Mouse (Mus musculus) left cerebral cortex, postnatal 14 days (tissue): ENCODE data around the gene Kl. TPM values are rescaled to one million over a fixed set of nuclear protein-coding genes. Genes with fewer than 3 reads are reported as not detected.
A peak's percentile ranks its signal among the peaks of the same experiment; 100 is the strongest.

Experiments used
- DNase-seq, 2 experiments: peaks; one replicate each; pipeline ENCODE4 v3.0.0; 2021 to 2022; ENCODE audit warnings: low spot score in 2 of 2, mixed read lengths in 1 of 2
- intact Hi-C: fragments of 180-260 bp; cut with DNase I; formaldehyde crosslinking; loops from one replicate; pipeline ENCODE4 v1.15.1; 2025
- total RNA-seq, 2 experiments: library from RNA; stranded (reverse); gene quantifications; 2 replicates each; pipeline ENCODE4 v1.2.3; 2021

Gene Kl
- total RNA-seq, 2 experiments from 2014 or later = 2.9 to 3.3 TPM

- intact Hi-C loops = loop anchor here (5.0 kb wide), 2 partner anchors 39 to 114 kb away; no protein-coding TSS in a partner anchor
Observed at GRCm38 (mm10) chr5:151022939-151023338, 70.5 kb downstream of the Kl start.

GRCm38 (mm10) chr5:151023461-151023860 lies 71.1 kb downstream of the Kl start:
- peak; percentile 57 to 58 for DNase-seq
- intact Hi-C loops = loop anchor here (5.0 kb wide), 2 partner anchors 39 to 114 kb away; no protein-coding TSS in a partner anchor

More at GRCm38 (mm10) chr5:151022939-151023338, 70.5 kb downstream of the Kl start:
- DNase-seq = peak; percentile 27 to 70

- intact Hi-C loops = loop anchor here (5.0 kb wide), 2 partner anchors 38 to 113 kb away; no protein-coding TSS in a partner anchor
- no peak for DNase-seq
Observed at GRCm38 (mm10) chr5:151024483-151024882, 72.1 kb downstream of the Kl start.

- DNase-seq = no peak
- intact Hi-C loops = loop anchor here (5.0 kb wide), 1 partner anchor 51 kb away; no protein-coding TSS in a partner anchor
Observed at GRCm38 (mm10) chr5:151026069-151026468, 73.7 kb downstream of the Kl start.

GRCm38 (mm10) chr5:151027171-151027570 lies 74.8 kb downstream of the Kl start:
- DNase-seq = no peak
- intact Hi-C loops = loop anchor here (5.0 kb wide), 1 partner anchor 50 kb away; no protein-coding TSS in a partner anchor

GRCm38 (mm10) chr5:151028906-151029305 lies 76.5 kb downstream of the Kl start:
- DNase-seq = no peak
- intact Hi-C loops = loop anchor here (5.0 kb wide), 1 partner anchor 48 kb away; no protein-coding TSS in a partner anchor

GRCm38 (mm10) chr5:151034715-151035512 lies 82.5 kb downstream of the Kl start:
- no peak for DNase-seq
- intact Hi-C loops = no loop called here

- DNase-seq = no peak
- intact Hi-C loops = no loop called here
Observed at GRCm38 (mm10) chr5:151037871-151038270, 85.5 kb downstream of the Kl start.

- intact Hi-C loops = no loop called here
Observed at GRCm38 (mm10) chr5:151042911-151043310, 90.5 kb downstream of the Kl start.

More at GRCm38 (mm10) chr5:151042911-151043310, 90.5 kb downstream of the Kl start:
- DNase-seq = no peak
